ENCODE assay signal across 10 mouse cellular contexts in the genomic region with DNA sequence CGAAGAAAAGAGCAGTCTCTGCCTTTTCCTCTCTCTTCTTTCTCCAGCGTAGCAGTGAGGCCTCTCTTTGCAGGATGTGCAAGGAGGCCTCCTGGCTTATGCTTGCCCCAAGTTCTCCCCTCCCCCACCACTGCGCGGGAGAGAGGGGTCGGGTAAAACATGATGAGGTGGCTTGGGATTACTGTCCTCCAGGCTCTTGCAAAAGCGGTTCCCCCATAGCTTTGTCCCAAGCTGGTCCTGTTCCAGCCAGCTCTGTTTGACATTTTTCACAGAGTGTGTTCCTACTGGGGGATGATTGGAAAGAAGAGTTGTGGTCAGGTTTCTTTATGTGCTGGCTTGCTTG.
DNase-seq lines count a peak whose midpoint lies in the region; ATAC-seq lines count a peak whose summit lies in the region.
"Had no signal": no experiment of that assay in that cellular context is flagged by ENCODE, and none has a peak within 500 bp of the region (broad histone marks: within the 10 kb centered on the region; RNA-seq: fewer than 3 reads in every experiment).

No protein-coding gene starts in this region.

- H3K4me3 ChIP-seq in heart, embryonic 15.5 days = no peak overlapping the region
- H3K4me3 ChIP-seq in hindbrain, embryonic 11.5 days (ENCODE audit: low read depth, low read length) = no peak overlapping the region
- no peak overlapping the region for H3K4me3 ChIP-seq in midbrain, embryonic 12.5 days
- H3K4me3 ChIP-seq: stomach, embryonic 15.5 days had no signal

- peak overlapping the region; percentile 9; the same call in 1 of the 2 replicates for H3K27ac ChIP-seq in heart, embryonic 15.5 days
- H3K27ac ChIP-seq in hindbrain, embryonic 11.5 days (ENCODE audit: low read depth, low read length) = peak overlapping the region; percentile 93
- H3K27ac ChIP-seq in midbrain, embryonic 12.5 days (replicated peaks) = peak overlapping the region; percentile 87
- H3K27ac ChIP-seq: kidney, postnatal 0 days; stomach, embryonic 15.5 days had no signal

- 50% methylated on average over 6 of the region's 6 CpGs for WGBS in heart, embryonic 15.5 days
- 35% methylated on average over 6 of the region's 6 CpGs for whole genome bisulfite sequencing in hindbrain, embryonic 11.5 days
- 17% methylated on average over 6 of the region's 6 CpGs for WGBS in midbrain, embryonic 12.5 days

- H3K9me3 ChIP-seq in heart, embryonic 15.5 days (replicated peaks) = peaks cover 8% of the 10 kb centered on the region
- H3K9me3 ChIP-seq in hindbrain, embryonic 11.5 days (ENCODE audit: control insufficient read depth, low read length) = no peaks in the 10 kb centered on the region
- peaks cover 9% of the 10 kb centered on the region; the same call in 1 of the 2 replicates for H3K9me3 ChIP-seq in midbrain, embryonic 12.5 days

- no peak overlapping the region for H3K4me2 ChIP-seq in heart, embryonic 15.5 days
- H3K4me2 ChIP-seq in hindbrain, embryonic 11.5 days (replicated peaks; ENCODE audit: low read depth, low read length) = 0 out of 2 replicates have a peak overlapping the region, but pooled peaks have one; percentile 5
- H3K4me2 ChIP-seq in midbrain, embryonic 12.5 days (replicated peaks) = peak overlapping the region; percentile 34
- H3K4me2 ChIP-seq: stomach, embryonic 15.5 days had no signal

- H3K9ac ChIP-seq in heart, embryonic 15.5 days = no peak overlapping the region
- peak overlapping the region; percentile 37 for H3K9ac ChIP-seq in hindbrain, embryonic 11.5 days (ENCODE audit: low read depth, low read length)
- H3K9ac ChIP-seq in midbrain, embryonic 12.5 days (replicated peaks) = no peak overlapping the region
- H3K9ac ChIP-seq: stomach, embryonic 15.5 days had no signal

- H3K27me3 ChIP-seq in heart, embryonic 15.5 days = no peaks in the 10 kb centered on the region
- no peaks in the 10 kb centered on the region for H3K27me3 ChIP-seq in hindbrain, embryonic 11.5 days (ENCODE audit: control insufficient read depth, insufficient read depth, low read length)
- H3K27me3 ChIP-seq in midbrain, embryonic 12.5 days = no peaks in the 10 kb centered on the region
- H3K27me3 ChIP-seq: stomach, embryonic 15.5 days had no signal

- intact Hi-C loops in heart, postnatal 25 days (cut with DNase I) = loop anchor here (2.0 kb wide), 1 partner anchor 92 kb away; no protein-coding TSS in a partner anchor

- ATAC-seq in heart, embryonic 15.5 days (replicated peaks; ENCODE audit: insufficient number of reproducible peaks, insufficient read depth, low FRiP score, low read depth) = no peak
- ATAC-seq in hindbrain, embryonic 11.5 days (ENCODE audit: low FRiP score) = peak; percentile 69
- ATAC-seq in midbrain, embryonic 12.5 days (ENCODE audit: low FRiP score, low read depth) = peak; percentile 54

- no peaks in the 10 kb centered on the region for H3K36me3 ChIP-seq in heart, embryonic 15.5 days
- H3K36me3 ChIP-seq in hindbrain, embryonic 11.5 days (ENCODE audit: control insufficient read depth, insufficient read depth, low read length) = no peaks in the 10 kb centered on the region
- peaks cover 8% of the 10 kb centered on the region; the same call in 1 of the 2 replicates for H3K36me3 ChIP-seq in midbrain, embryonic 12.5 days
- H3K36me3 ChIP-seq: stomach, embryonic 15.5 days had no signal

- peaks cover 15% of the 10 kb centered on the region for H3K4me1 ChIP-seq in heart, embryonic 15.5 days (replicated peaks)
- peaks cover 6% of the 10 kb centered on the region for H3K4me1 ChIP-seq in hindbrain, embryonic 11.5 days (replicated peaks; ENCODE audit: control insufficient read depth, insufficient read depth, low read length)
- peaks cover 20% of the 10 kb centered on the region for H3K4me1 ChIP-seq in midbrain, embryonic 12.5 days
- H3K4me1 ChIP-seq: stomach, embryonic 15.5 days had no signal

- DNase-seq in heart, postnatal 25 days (ENCODE audit: low spot score) = no peak
- peak; percentile 20 for DNase-seq in MN1 (ENCODE audit: low spot score)
- DNase-seq in hindbrain, embryonic 11.5 days (ENCODE audit: low spot score) = no peak
- DNase-seq in layer of hippocampus, postnatal 25 days (ENCODE audit: extremely low spot score in 1 of 2, low spot score in 1 of 2) = no peak
- no peak for DNase-seq in T-cell, adult 2 months (ENCODE audit: low spot score)
- no peak for DNase-seq in layer of hippocampus, adult 9-11 months

Comparison
In these comparisons a context has a peak if more than half of its experiments do, and no peak if none do; other contexts are left out.
1. H3K27ac ChIP-seq: peak in every context shown above with its lines; median percentile 93 in hindbrain, embryonic 11.5 days; 87 in midbrain, embryonic 12.5 days; 9 in heart, embryonic 15.5 days.